Mouse (Mus musculus): Measurements from ENCODE around the gene Cactin. TPM values are rescaled to one million over a fixed set of nuclear protein-coding genes. Genes with fewer than 3 reads are reported as not detected.

Cactin gene
- polyA plus RNA-seq, 1 experiment from 2014 or later, result 26.0 TPM

DNA sequence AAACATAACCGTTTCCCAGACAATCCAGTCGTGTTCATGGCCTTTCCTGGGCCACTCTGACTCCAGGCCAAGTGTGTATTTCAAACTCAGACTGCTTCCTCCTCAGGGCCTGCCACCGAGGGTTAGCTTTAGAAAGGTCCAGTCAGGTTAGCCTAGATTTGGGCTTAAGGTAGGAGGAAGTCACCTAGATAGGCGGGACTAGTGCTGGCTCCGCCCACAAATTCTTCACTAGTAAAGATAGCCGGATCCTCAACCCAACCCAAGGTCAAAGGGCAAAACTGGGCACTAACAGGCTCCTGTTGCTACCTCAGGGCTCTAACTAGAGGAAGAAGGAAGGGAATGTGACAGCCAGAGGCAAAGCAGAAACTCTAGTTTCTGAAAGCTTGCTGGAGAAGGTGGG, 34.3 kb upstream of the Cactin start:
- Histone ChIP-seq H3K27me3 (ENCODE audit: control insufficient read depth, insufficient read depth, low read length) (peaks cover 41% of the 10 kb centered on the region), H3K9me3 (ENCODE audit: control insufficient read depth, low read length) (no peaks in the 10 kb centered on the region)
- no peak for ATAC-seq (ENCODE audit: low FRiP score)

DNA sequence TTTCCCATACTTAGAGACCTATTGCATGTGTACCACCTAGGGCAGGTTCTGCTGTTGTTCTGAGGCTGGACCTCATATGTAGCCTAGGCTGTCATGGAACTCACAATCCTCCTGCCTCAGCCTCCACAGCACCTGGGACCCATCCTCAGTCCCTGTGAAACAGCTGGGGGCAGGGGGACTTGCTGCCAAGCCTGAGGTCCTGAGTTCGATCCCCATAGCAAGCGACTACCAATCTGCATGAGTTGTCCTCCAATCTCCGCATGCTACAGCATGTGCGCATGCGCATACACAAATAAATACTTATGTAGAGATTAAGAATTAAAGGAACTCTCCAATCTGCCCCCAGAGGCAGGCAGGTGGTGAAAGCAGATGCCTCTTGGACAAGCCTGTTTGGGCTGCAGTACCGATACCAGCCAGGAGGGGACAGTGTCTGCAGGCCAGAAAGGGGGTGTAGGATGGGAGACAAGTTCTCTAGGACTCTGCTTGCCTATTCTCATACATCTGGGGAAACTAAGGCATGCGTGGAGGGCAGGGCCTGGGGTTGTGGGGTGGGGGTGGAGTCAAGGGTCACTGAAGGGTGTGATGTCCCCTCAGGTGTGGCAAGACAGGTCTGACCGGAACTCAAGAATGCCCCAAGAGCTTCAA, 33.3 kb upstream of the Cactin start:
- Histone ChIP-seq H3K36me3 (ENCODE audit: control insufficient read depth, insufficient read depth, low read length) (no peaks in the 10 kb centered on the region), H3K27ac (ENCODE audit: low read depth, low read length) (no peak overlapping the region), H3K4me2 (replicated peaks; ENCODE audit: low read depth, low read length) (no peak overlapping the region), H3K27me3 (ENCODE audit: control insufficient read depth, insufficient read depth, low read length) (peaks cover 44% of the 10 kb centered on the region), H3K4me1 (replicated peaks; ENCODE audit: control insufficient read depth, insufficient read depth, low read length) (0 out of 2 replicates have a peak, but pooled peaks cover 3% of the 10 kb centered on the region), H3K9me3 (ENCODE audit: control insufficient read depth, low read length) (no peaks in the 10 kb centered on the region), H3K9ac (ENCODE audit: low read depth, low read length) (no peak overlapping the region), H3K4me3 (ENCODE audit: low read depth, low read length) (no peak overlapping the region)
- peak; percentile 67 for DNase-seq (ENCODE audit: low spot score)
- ATAC-seq (ENCODE audit: low FRiP score), result no peak
- WGBS, result 60% methylated on average over 8 of the region's 8 CpGs

More for the DNA sequence above, 34.3 kb upstream of the Cactin start:
- 53% methylated on average over 6 of the region's 6 CpGs for WGBS
- H3K4me3 ChIP-seq (ENCODE audit: low read depth, low read length), result no peak overlapping the region
- H3K4me1 ChIP-seq (replicated peaks; ENCODE audit: control insufficient read depth, insufficient read depth, low read length), result 0 out of 2 replicates have a peak, but pooled peaks cover 3% of the 10 kb centered on the region
- no peak overlapping the region for H3K9ac ChIP-seq (ENCODE audit: low read depth, low read length)
- DNase-seq (ENCODE audit: low spot score), result no peak
- no peak overlapping the region for H3K4me2 ChIP-seq (replicated peaks; ENCODE audit: low read depth, low read length)
- H3K36me3 ChIP-seq (ENCODE audit: control insufficient read depth, insufficient read depth, low read length), result no peaks in the 10 kb centered on the region
- H3K27ac ChIP-seq (ENCODE audit: low read depth, low read length), result no peak overlapping the region

DNA sequence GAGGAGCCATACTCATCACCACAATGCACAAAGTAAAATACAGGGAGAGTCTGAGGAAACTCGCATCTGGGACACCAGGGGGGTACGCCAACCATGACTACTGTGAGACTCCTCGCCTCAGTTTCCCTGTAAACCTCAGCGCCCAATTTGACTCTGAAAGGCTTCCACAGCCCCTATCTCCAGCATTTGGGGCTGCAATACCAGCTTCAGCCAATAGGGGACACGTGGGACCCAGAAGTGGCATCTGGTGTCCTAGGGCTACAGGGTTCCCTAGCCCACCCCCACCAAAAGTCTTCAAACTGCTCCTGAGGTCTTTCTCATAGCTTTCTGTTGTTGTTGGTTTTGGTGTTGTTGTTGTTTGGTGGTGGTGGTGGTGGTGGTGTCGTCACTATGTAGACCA, 32.3 kb upstream of the Cactin start:
- H3K27me3 ChIP-seq (ENCODE audit: control insufficient read depth, insufficient read depth, low read length), result peaks cover 39% of the 10 kb centered on the region

DNA sequence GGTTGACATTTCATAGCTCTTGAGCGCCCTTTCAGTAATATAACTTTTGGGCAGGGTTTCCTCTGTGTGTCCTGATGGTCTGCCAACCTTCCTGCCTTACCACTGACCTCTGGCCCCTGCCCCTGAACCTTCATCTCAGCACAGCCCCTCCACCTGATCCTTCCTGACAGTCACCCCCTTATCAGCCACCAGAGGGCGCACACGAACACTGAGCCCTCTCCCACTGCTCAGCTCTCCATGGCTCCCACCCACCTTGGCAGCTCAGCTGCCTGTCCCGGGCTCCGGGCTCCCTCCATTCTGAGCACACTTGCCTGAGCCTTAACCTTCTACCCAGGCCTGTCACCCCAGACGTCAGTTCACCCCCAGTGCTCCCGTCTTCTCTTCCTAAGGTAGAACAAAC, 31.6 kb upstream of the Cactin start:
- Histone ChIP-seq H3K4me1 (replicated peaks; ENCODE audit: control insufficient read depth, insufficient read depth, low read length) (peaks cover 6% of the 10 kb centered on the region; the same call in 1 of the 2 replicates), H3K27me3 (ENCODE audit: control insufficient read depth, insufficient read depth, low read length) (peaks cover 32% of the 10 kb centered on the region), H3K36me3 (ENCODE audit: control insufficient read depth, insufficient read depth, low read length) (no peaks in the 10 kb centered on the region), H3K9me3 (ENCODE audit: control insufficient read depth, low read length) (no peaks in the 10 kb centered on the region), H3K4me2 (replicated peaks; ENCODE audit: low read depth, low read length) (no peak overlapping the region), H3K4me3 (ENCODE audit: low read depth, low read length) (no peak overlapping the region), H3K27ac (ENCODE audit: low read depth, low read length) (no peak overlapping the region), H3K9ac (ENCODE audit: low read depth, low read length) (no peak overlapping the region)
- ATAC-seq (ENCODE audit: low FRiP score) (no peak), DNase-seq (ENCODE audit: low spot score) (peak; percentile 81)
- 2% methylated on average over 7 of the region's 7 CpGs for WGBS

More for the DNA sequence above, 32.3 kb upstream of the Cactin start:
- Histone ChIP-seq H3K4me1 (replicated peaks; ENCODE audit: control insufficient read depth, insufficient read depth, low read length) (0 out of 2 replicates have a peak, but pooled peaks cover 3% of the 10 kb centered on the region), H3K36me3 (ENCODE audit: control insufficient read depth, insufficient read depth, low read length) (no peaks in the 10 kb centered on the region), H3K9me3 (ENCODE audit: control insufficient read depth, low read length) (no peaks in the 10 kb centered on the region), H3K27ac (ENCODE audit: low read depth, low read length) (no peak overlapping the region), H3K4me2 (replicated peaks; ENCODE audit: low read depth, low read length) (no peak overlapping the region), H3K9ac (ENCODE audit: low read depth, low read length) (no peak overlapping the region), H3K4me3 (ENCODE audit: low read depth, low read length) (no peak overlapping the region)
- DNase-seq (ENCODE audit: low spot score) (peak; percentile 68), ATAC-seq (ENCODE audit: low FRiP score) (no peak)
- 39% methylated on average over 6 of the region's 6 CpGs for WGBS

DNA sequence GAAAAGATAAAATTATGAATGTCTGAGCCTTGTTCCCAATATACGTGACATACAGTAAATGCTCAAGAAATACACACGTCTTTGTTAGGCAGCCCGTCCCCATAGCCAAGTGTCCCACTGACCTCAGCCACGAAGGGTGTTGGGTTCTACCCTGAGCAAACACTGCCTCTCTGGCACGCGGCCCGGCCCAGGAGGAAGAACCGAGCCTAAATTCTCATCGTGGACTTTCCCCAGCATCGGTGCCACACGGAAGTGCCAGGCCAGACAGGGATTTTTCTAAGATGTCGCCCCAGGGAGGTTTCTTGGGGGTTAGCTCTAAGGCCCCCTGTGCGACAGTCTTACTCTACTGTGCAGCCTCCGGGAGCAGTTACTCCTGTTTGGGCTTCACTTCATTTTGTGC, 31.1 kb upstream of the Cactin start:
- H3K9me3 ChIP-seq (ENCODE audit: control insufficient read depth, low read length), result no peaks in the 10 kb centered on the region
- 65% methylated on average over 14 of the region's 14 CpGs for WGBS
- H3K4me2 ChIP-seq (replicated peaks; ENCODE audit: low read depth, low read length), result no peak overlapping the region
- H3K4me3 ChIP-seq (ENCODE audit: low read depth, low read length), result no peak overlapping the region
- no peaks in the 10 kb centered on the region for H3K36me3 ChIP-seq (ENCODE audit: control insufficient read depth, insufficient read depth, low read length)
- peaks cover 10% of the 10 kb centered on the region; the same call in 1 of the 2 replicates for H3K4me1 ChIP-seq (replicated peaks; ENCODE audit: control insufficient read depth, insufficient read depth, low read length)
- no peak overlapping the region for H3K27ac ChIP-seq (ENCODE audit: low read depth, low read length)
- ATAC-seq (ENCODE audit: low FRiP score), result no peak
- no peak overlapping the region for H3K9ac ChIP-seq (ENCODE audit: low read depth, low read length)
- no peak for DNase-seq (ENCODE audit: low spot score)
- peaks cover 27% of the 10 kb centered on the region for H3K27me3 ChIP-seq (ENCODE audit: control insufficient read depth, insufficient read depth, low read length)

DNA sequence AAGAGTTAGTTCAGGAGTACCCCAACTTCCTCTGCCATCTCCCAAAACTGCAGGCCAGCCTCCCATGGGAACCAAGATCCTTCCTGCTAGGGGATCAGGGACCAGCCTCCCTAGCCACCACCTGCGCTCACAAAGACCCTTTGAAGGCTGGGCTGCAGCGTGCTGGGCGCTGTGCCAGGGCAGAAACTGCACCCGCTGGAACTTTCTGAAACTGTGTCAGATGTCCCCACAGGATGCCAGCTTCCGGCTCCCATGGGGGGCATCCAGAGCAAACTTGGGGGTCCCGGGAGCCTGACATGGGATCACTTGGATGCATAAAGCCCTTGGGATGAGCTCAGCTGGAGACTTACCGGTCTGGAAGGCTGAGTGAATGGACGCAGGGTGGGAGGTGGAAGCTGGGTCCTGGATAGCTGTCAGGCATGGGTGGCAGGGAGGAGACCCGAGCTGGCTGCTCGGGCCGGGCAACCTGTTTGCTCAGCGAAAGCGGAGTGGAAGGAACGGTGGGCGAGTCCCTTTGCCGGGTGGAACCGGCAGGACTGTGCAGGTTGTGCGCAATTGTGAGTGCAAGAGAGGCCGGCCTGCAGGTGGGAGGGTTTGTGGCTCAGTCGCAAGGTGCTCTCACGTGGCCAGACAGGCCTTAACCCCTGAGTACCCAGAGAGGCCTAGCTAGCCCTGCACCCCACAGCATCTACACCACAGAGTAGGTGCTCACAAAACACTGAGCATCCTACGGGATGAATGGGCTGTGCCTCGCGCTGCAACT, 30.0 kb upstream of the Cactin start:
- Histone ChIP-seq H3K27ac (ENCODE audit: low read depth, low read length) (no peak overlapping the region), H3K4me2 (replicated peaks; ENCODE audit: low read depth, low read length) (no peak overlapping the region), H3K4me3 (ENCODE audit: low read depth, low read length) (no peak overlapping the region), H3K36me3 (ENCODE audit: control insufficient read depth, insufficient read depth, low read length) (no peaks in the 10 kb centered on the region), H3K9me3 (ENCODE audit: control insufficient read depth, low read length) (no peaks in the 10 kb centered on the region), H3K27me3 (ENCODE audit: control insufficient read depth, insufficient read depth, low read length) (peaks cover 21% of the 10 kb centered on the region), H3K9ac (ENCODE audit: low read depth, low read length) (no peak overlapping the region), H3K4me1 (replicated peaks; ENCODE audit: control insufficient read depth, insufficient read depth, low read length) (peaks cover 9% of the 10 kb centered on the region; the same call in 1 of the 2 replicates)
- WGBS, result 13% methylated on average over 24 of the region's 24 CpGs
- ATAC-seq (ENCODE audit: low FRiP score) (no peak), DNase-seq (ENCODE audit: low spot score) (no peak)

DNA sequence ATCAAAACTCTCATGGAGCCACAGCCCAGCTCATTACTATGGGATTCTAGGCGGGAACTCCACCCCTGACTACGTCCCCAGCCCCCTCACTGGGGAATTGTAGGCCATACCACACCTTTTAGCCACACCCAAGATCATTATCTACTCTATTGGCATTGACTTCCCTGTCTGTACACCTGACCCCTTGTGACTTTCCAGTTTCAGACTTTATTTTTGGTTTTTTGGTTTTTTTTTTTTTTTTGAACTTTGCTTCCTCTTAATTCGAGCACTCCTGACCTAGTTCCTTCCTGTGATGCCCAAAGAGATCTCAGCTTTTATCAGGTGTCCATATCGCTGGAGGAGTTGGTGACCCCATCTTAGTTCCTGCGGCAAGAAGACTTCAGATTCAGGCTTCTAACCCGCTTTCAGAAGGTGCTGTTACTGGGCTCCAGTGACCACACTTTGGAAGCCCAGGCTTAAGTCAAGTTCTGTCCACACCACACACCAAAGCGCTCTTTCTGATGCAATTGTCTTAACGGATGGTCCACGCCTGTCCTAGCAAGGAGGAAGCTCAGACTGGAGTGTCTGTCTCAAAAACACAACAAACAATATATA, 29.3 kb upstream of the Cactin start, which contains the start of gene Tjp3:
Gene Tjp3 (minus strand): TSS at position 71 of the 594 bp plus-strand sequence.
- Histone ChIP-seq H3K9me3 (ENCODE audit: control insufficient read depth, low read length) (no peaks in the 10 kb centered on the region), H3K27ac (ENCODE audit: low read depth, low read length) (no peak within 1 kb of the TSS), H3K36me3 (ENCODE audit: control insufficient read depth, insufficient read depth, low read length) (no peaks in the 10 kb centered on the region), H3K9ac (ENCODE audit: low read depth, low read length) (no peak within 1 kb of the TSS), H3K4me3 (ENCODE audit: low read depth, low read length) (no peak within 1 kb of the TSS; the same call in 1 of the 2 replicates), H3K4me2 (replicated peaks; ENCODE audit: low read depth, low read length) (no peak within 1 kb of the TSS), H3K4me1 (replicated peaks; ENCODE audit: control insufficient read depth, insufficient read depth, low read length) (peaks cover 7% of the 10 kb centered on the region; the same call in 1 of the 2 replicates), H3K27me3 (ENCODE audit: control insufficient read depth, insufficient read depth, low read length) (peaks cover 21% of the 10 kb centered on the region)
- DNase-seq (ENCODE audit: low spot score) (no peak), ATAC-seq (ENCODE audit: low FRiP score) (no peak)
- WGBS, result 75% methylated on average over 9 of the region's 9 CpGs

DNA sequence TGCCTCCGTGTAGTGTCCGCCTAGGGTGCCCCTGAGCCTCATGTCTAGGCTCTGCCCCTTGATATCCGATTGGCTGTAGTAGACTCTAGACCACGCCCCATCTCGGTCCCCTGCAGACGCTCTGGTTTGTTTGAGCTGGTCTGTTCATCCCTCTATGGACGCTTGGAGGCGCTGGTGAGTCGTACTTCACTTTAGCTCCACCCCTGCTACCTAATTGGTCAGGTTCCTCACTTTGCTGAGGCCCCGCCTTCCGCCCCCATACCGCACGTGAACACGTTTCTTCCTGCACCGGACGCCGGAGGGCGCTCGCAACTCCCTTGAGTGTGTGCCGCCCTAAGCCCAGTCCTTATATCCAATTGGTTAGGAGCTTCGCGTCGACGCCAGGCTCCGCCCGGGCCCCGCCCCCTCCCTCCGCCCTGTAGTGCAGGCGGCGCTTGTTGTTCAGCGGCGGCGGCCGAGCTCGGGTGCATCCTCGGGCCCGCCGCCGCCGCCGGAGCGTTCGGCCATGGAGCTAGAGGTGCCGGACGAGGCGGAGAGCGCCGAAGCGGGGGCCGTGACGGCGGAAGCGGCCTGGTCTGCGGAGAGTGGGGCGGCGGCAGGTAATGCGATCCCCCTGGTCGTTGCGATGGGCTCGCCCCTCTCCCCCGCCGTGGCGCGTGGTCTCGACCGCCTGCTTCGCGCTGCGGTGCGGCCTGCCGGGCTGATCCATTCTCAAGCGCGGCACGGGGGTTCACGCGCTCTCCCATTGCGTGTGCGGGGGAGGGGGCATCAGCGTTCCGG, 28.2 kb upstream of the Cactin start, which contains the start of gene Pip5k1c:
Gene Pip5k1c (plus strand): TSS at position 410 of the 780 bp plus-strand sequence.
- Histone ChIP-seq H3K4me3 (ENCODE audit: low read depth, low read length) (peak within 1 kb of the TSS; percentile 83), H3K27me3 (ENCODE audit: control insufficient read depth, insufficient read depth, low read length) (peaks cover 19% of the 10 kb centered on the region), H3K36me3 (ENCODE audit: control insufficient read depth, insufficient read depth, low read length) (no peaks in the 10 kb centered on the region), H3K27ac (ENCODE audit: low read depth, low read length) (peak within 1 kb of the TSS; percentile 88), H3K4me2 (replicated peaks; ENCODE audit: low read depth, low read length) (peak within 1 kb of the TSS; percentile 89), H3K9me3 (ENCODE audit: control insufficient read depth, low read length) (no peaks in the 10 kb centered on the region), H3K4me1 (replicated peaks; ENCODE audit: control insufficient read depth, insufficient read depth, low read length) (peaks cover 7% of the 10 kb centered on the region; the same call in 1 of the 2 replicates), H3K9ac (ENCODE audit: low read depth, low read length) (peak within 1 kb of the TSS; percentile 87)
- peak; percentile 94 for ATAC-seq (ENCODE audit: low FRiP score)
- DNase-seq (ENCODE audit: low spot score), result peak; percentile 100
- under 1% methylated on average over 63 of the region's 80 CpGs for WGBS
